Mouse (Mus musculus) subcutaneous adipose tissue, adult 2 months (tissue): ENCODE data around the gene Spryd7. TPM values are rescaled to one million over a fixed set of nuclear protein-coding genes. Genes with fewer than 3 reads are reported as not detected.

ENCODE experiments used
- polyA plus RNA-seq: library from polyadenylated mRNA; depleted of rRNA; stranded (reverse); fragments of >200 nt; gene quantifications from 2 replicates; pipeline ENCODE4 v1.2.3, GENCODE M21; 2012; ENCODE audit warnings: low replicate concordance; rRNA removed

Gene Spryd7
- polyA plus RNA-seq = 9.6 and 10.7 TPM in 2 replicates

DNA sequence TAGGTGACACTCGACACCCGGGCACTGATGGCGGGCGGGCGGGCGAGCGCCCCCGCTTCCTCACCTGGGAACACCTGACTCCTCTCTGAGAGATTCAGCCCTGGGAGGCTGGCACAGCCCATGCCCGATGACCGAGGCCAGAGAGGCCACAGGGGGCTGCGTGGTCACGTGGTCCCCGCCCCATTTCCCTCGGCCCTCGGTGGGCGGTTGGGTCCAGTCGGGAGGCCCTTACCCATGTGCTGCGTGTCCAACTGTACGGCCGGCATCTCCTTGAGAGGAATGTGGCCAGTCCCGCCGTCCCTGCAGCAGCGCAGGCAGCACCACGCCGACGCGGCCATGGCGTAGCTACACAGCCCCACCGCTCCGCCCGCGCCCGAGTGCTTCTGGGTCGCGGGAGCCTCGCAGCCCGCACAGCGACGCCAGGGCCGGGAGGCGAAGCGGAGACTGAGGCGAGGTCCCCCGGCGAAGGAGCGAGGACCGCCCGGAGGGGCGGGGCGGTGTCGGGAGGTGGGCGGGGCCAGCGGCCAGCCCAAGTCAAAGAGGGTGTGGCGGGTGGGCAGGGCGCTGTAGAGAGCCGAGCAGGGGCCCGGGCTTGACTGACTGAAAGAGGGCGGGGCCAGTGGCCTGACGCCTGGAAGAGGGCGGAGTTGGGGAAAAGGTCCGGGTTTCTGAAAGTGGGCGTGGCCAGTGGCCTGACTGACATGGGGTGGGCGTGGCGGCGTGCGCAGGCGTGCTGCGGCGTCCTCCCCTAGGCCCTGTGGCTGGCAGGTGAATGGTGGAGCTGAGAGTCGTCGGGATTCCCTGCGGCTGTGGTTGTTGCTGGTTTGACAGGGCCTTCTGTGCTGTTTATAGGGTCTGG lies at the start of gene Spryd7:
Gene Spryd7, minus strand, starts transcription at position 598 of the 859 bp plus-strand sequence.

GRCm38 (mm10) chr14:61597968-61598367 lies 41.3 kb upstream of the Spryd7 start, which contains the start of gene Trim13:
TSS of gene Trim13 (plus strand) at chr14:61598247.

Other genes starting within 250 kb of the Spryd7 start
- 3.2 and 5.1 TPM in 2 replicates for gene Arl11, start 247.1 kb downstream of the Spryd7 start, polyA plus RNA-seq
- 3.1 and 3.2 TPM in 2 replicates for gene Ebpl, start 196.4 kb downstream of the Spryd7 start, polyA plus RNA-seq
- gene Kpna3, start 117.0 kb downstream of the Spryd7 start, polyA plus RNA-seq = 13.4 and 14.0 TPM in 2 replicates
- 2.6 and 4.6 TPM in 2 replicates for gene Trim13, start 41.4 kb upstream of the Spryd7 start, polyA plus RNA-seq
- 0.10 TPM in 1 of 2 replicates, not detected in the other for gene Kcnrg, start 50.6 kb upstream of the Spryd7 start, polyA plus RNA-seq